Mouse (Mus musculus) embryonic facial prominence, embryonic 15.5 days (tissue): ENCODE data around the gene Hoxc10. TPM values are rescaled to one million over a fixed set of nuclear protein-coding genes. Genes with fewer than 3 reads are reported as not detected.

Experiments
- ATAC-seq: fragments of 200-750 bp; cut with Nextera tagmentation; 2 replicates; pipeline ENCODE4 v1.8.0; 2017; ENCODE audit warnings: low read depth, moderate TSS enrichment; ENCODE audit not compliant: insufficient number of reproducible peaks, low FRiP score, low TSS enrichment
- H3K27ac ChIP-seq: fragments of 300-500 bp; sonication (generic); replicated peaks from 2 replicates; pipeline ENCODE4 v1.5.1; 2015; ENCODE audit warnings: mild to moderate bottlenecking, inconsistent platforms
- H3K27me3 ChIP-seq: fragments of 300-500 bp; sonication (generic); 2 replicates; pipeline ENCODE4 v1.6.1; 2015; ENCODE audit warnings: inconsistent platforms
- H3K36me3 ChIP-seq: fragments of 300-500 bp; sonication (generic); 2 replicates; pipeline ENCODE4 v1.6.1; 2015; ENCODE audit warnings: mild to moderate bottlenecking, inconsistent platforms
- H3K4me1 ChIP-seq: fragments of 300-500 bp; sonication (generic); 2 replicates; pipeline ENCODE4 v1.6.1; 2015; ENCODE audit warnings: inconsistent platforms
- H3K4me2 ChIP-seq: fragments of 300-500 bp; sonication (generic); replicated peaks from 2 replicates; pipeline ENCODE4 v1.6.1; 2015; ENCODE audit warnings: mild to moderate bottlenecking, inconsistent platforms
- H3K4me3 ChIP-seq: fragments of 300-500 bp; sonication (generic); replicated peaks from 2 replicates; pipeline ENCODE4 v1.5.1; 2015; ENCODE audit warnings: mild to moderate bottlenecking, inconsistent platforms
- H3K9ac ChIP-seq: fragments of 300-500 bp; sonication (generic); 2 replicates; pipeline ENCODE4 v1.6.1; 2015; ENCODE audit warnings: inconsistent platforms
- H3K9me3 ChIP-seq: fragments of 300-500 bp; sonication (generic); replicated peaks from 2 replicates; pipeline ENCODE4 v1.6.1; 2016; ENCODE audit warnings: inconsistent platforms
- WGBS: fragments of 180-500 bp; shearing (Covaris S2); methylation state at CpG from one replicate; pipeline ENCODE4 v1.1.7; 2015; 5-methylcytosine and 5-hydroxymethylcytosine counted together
- microRNA counts: library from miRNA; unstranded; fragments of <30 nt; microRNA quantifications from one replicate; lab custom pipeline; 2016
- microRNA-seq: library from miRNA; unstranded; fragments of <30 nt; microRNA quantifications from one replicate; pipeline ENCODE4, GENCODE M21; 2016; ENCODE audit warnings: borderline number of aligned reads
- polyA plus RNA-seq: library from polyadenylated mRNA; unstranded; fragments of >200 nt; fragmentation: Nextera tagmentation; extraction: Ambion mirVana; gene quantifications from 2 replicates; pipeline ENCODE4 v1.2.1, GENCODE M21; 2015

Gene Hoxc10
- polyA plus RNA-seq, 1 experiment from 2014 or later, result not detected

- H3K4me3 ChIP-seq, result no peak overlapping the region
- peaks cover 98% of the 10 kb centered on the region for H3K27me3 ChIP-seq
- H3K9me3 ChIP-seq, result no peaks in the 10 kb centered on the region
- 6% methylated on average over 19 of the region's 19 CpGs for WGBS
- H3K36me3 ChIP-seq, result no peaks in the 10 kb centered on the region
- no peak overlapping the region for H3K27ac ChIP-seq
- H3K4me2 ChIP-seq, result no peak overlapping the region
- peaks cover 17% of the 10 kb centered on the region for H3K4me1 ChIP-seq
- H3K9ac ChIP-seq, result no peak overlapping the region
- ATAC-seq, result 0 out of 2 replicates have a peak, but pooled peaks have one; percentile 48
Measured at GRCm38 (mm10) chr15:103015406-103016166, 49.0 kb downstream of the Hoxc10 start.

GRCm38 (mm10) chr15:103018636-103019035 lies 52.0 kb downstream of the Hoxc10 start, which contains the start of gene Hoxc4:
Gene Hoxc4 (plus strand): TSS chr15:103018934.
- Histone ChIP-seq H3K27me3 (peaks cover 98% of the 10 kb centered on the region), H3K4me3 (no peak within 1 kb of the TSS), H3K36me3 (no peaks in the 10 kb centered on the region), H3K9me3 (no peaks in the 10 kb centered on the region), H3K4me2 (no peak within 1 kb of the TSS), H3K4me1 (peaks cover 17% of the 10 kb centered on the region), H3K27ac (no peak within 1 kb of the TSS), H3K9ac (no peak within 1 kb of the TSS)
- WGBS, result 20% methylated on average over 9 of the region's 9 CpGs
- no peak for ATAC-seq

DNA sequence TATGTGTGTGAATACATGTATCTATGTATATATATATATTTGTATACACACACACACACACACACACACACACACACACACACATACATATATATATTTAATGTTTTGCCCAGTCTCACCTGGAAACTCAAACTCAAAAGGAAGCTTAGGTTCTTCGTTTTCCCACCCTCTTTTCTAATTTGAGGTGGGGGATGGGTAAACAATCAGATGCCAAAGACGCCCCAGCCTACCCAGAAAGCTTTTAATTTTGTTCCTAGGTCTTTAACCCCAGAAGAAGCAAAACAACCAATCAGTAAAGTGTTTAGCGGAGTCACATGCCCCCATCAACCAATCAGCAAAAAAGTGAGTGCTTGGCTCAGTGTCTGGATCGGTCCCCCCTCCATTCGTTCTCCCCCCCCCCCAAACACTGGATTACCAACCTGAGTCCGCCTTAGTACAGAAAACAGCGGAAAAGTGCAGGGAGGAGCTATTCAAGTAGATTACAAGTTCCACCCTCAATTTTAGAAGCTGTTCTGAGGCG lies 54.4 kb downstream of the Hoxc10 start:
- ATAC-seq, result no peak
- no peaks in the 10 kb centered on the region for H3K9me3 ChIP-seq
- H3K36me3 ChIP-seq, result no peaks in the 10 kb centered on the region
- WGBS, result 1% methylated on average over 8 of the region's 8 CpGs
- H3K4me1 ChIP-seq, result no peaks in the 10 kb centered on the region
- H3K9ac ChIP-seq, result no peak overlapping the region
- H3K27ac ChIP-seq, result no peak overlapping the region
- no peak overlapping the region for H3K4me3 ChIP-seq
- H3K4me2 ChIP-seq, result no peak overlapping the region
- peaks cover 97% of the 10 kb centered on the region for H3K27me3 ChIP-seq

MicroRNAs within 50 kb of the gene (microRNA counts, 519-probe panel; counts per million panel counts)
- microRNA mmu-miR-615-3p (lab: Ali Mortazavi, UCI) (not detected), microRNA mmu-miR-615-5p (lab: Ali Mortazavi, UCI) (not detected)

Small RNAs within 50 kb of the gene (microRNA-seq; reads per million reads assigned to microRNA genes)
- gene Mir196a-2, result 9.7 reads per million, percentile 28 among the genes with 10 or more reads in this experiment
- 96.4 reads per million, percentile 54 among the genes with 10 or more reads in this experiment for gene Mir615

Other genes with a start within 250 kb of the Hoxc10 start
- 67.2 and 69.0 TPM in 2 replicates for gene Calcoco1, start 244.6 kb upstream of the Hoxc10 start, polyA plus RNA-seq
- gene Hoxc13, start 45.7 kb upstream of the Hoxc10 start, polyA plus RNA-seq, result 4.0 and 5.2 TPM in 2 replicates
- gene Hoxc12, start 30.0 kb upstream of the Hoxc10 start, polyA plus RNA-seq, result 0.21 TPM in 1 of 2 replicates, not detected in the other
- not detected in 2 replicates for gene Hoxc11, start 12.4 kb upstream of the Hoxc10 start, polyA plus RNA-seq
- 2.0 and 2.1 TPM in 2 replicates for gene Hoxc5, start 647 bp downstream of the Hoxc10 start, polyA plus RNA-seq
- gene Hoxc9, start 9.6 kb downstream of the Hoxc10 start, polyA plus RNA-seq, result not detected in 2 replicates
- gene Hoxc8, start 23.8 kb downstream of the Hoxc10 start, polyA plus RNA-seq, result not detected in 2 replicates
- gene Hoxc6, start 31.5 kb downstream of the Hoxc10 start, polyA plus RNA-seq, result 0.11 and 0.35 TPM in 2 replicates
- 1.1 TPM in 2 replicates for gene Hoxc4, start 52.1 kb downstream of the Hoxc10 start, polyA plus RNA-seq
- gene Smug1, start 200.3 kb downstream of the Hoxc10 start, polyA plus RNA-seq, result 17.9 and 18.0 TPM in 2 replicates